Mouse (Mus musculus) layer of hippocampus, adult 2 months (tissue): ENCODE data around the gene Olfr160. TPM values are rescaled to one million over a fixed set of nuclear protein-coding genes. Genes with fewer than 3 reads are reported as not detected.

ENCODE experiments used
- DNase-seq, 2 experiments: peaks; one replicate each; pipeline ENCODE4 v3.0.0; 2022; ENCODE audit warnings: low spot score in 2 of 2
- H3K27ac ChIP-seq: fragments of 200-600 bp; 2 replicates; pipeline ENCODE4 v1.8.1; 2022
- H3K4me3 ChIP-seq: fragments of 200-600 bp; 2 replicates; pipeline ENCODE4 v1.8.1; 2022; ENCODE audit warnings: mild to moderate bottlenecking
- CTCF ChIP-seq: fragments of 200-600 bp; conservative IDR thresholded peaks from 2 replicates; pipeline ENCODE4 v1.8.1; 2022; ENCODE audit warnings: antibody characterized with exemption, mild to moderate bottlenecking, moderate library complexity
- long read RNA-seq, 2 experiments: library from polyadenylated mRNA; stranded (forward); transcript quantifications; one replicate each; pipeline ENCODE4 v2.0.0; 2021; ENCODE audit warnings: borderline mapping rate in 2 of 2
- total RNA-seq, 2 experiments: library from RNA; stranded (reverse); gene quantifications; 2 replicates each; pipeline ENCODE4 v1.2.3; 2021

Gene Olfr160
- total RNA-seq = not detected
- long read RNA-seq, experiment 1 = 0 reads
- long read RNA-seq, experiment 2 = 0 reads

GRCm38 (mm10) chr9:37716150-37716549, at the start of gene Olfr160:
Gene Olfr160, minus strand, starts transcription at chr9:37716250.
- Histone ChIP-seq H3K4me3 (no peak within 1 kb of the TSS), H3K27ac (no peak within 1 kb of the TSS)
- DNase-seq = no peak
- TF ChIP-seq CTCF = no peak

- Histone ChIP-seq H3K4me3 (no peak overlapping the region), H3K27ac (no peak overlapping the region)
- DNase-seq = no peak
- peak; percentile 54 for TF ChIP-seq CTCF
Observed at GRCm38 (mm10) chr9:37762541-37762940, 46.5 kb upstream of the Olfr160 start.

DNA sequence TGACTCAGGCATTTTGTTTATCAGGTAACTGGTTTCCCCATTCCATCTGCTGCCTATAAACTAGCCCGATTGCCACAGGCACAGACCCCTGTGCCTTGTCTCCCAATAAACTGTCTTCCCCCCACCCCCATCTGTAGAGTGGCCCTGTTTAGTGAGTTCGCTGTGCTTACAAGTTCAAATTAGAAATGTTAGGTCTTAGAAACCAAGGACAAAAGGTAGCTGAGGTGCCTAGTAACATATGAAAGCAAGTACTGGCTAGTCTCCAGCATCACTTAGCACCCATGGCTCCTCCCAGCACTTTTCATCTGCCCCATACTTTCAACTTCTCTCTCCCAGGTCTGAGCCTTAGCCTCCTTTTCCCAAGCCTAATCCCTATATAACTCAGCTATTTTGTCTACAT, 45.7 kb upstream of the Olfr160 start:
- DNase-seq = no peak
- Histone ChIP-seq H3K4me3 (no peak overlapping the region), H3K27ac (no peak overlapping the region)
- no peak for TF ChIP-seq CTCF

DNA sequence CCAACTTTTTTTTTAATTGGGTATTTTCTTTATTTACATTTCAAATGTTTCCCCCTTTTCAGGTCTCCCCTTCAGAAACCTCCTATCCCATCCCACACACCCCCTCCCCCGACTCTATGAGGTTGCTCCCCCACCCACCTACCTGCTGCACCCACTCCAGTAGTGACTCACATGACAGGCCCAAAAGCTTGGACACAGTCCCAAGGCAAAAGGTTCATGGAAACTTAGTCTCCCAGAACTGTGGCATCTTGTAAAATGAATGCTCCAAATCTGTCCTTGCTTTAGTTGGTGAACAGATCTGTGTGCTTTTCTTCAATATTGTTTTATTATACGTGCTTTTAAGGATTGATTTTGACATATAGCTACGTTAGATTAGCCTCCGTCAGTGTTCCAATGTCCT, 36.0 kb upstream of the Olfr160 start:
- no peak overlapping the region for H3K4me3 ChIP-seq
- DNase-seq = no peak
- no peak overlapping the region for H3K27ac ChIP-seq
- TF ChIP-seq CTCF = no peak

GRCm38 (mm10) chr9:37751467-37751866, 35.4 kb upstream of the Olfr160 start:
- Histone ChIP-seq H3K4me3 (no peak overlapping the region), H3K27ac (no peak overlapping the region)
- no peak for TF ChIP-seq CTCF
- DNase-seq = no peak

- no peak for DNase-seq
- Histone ChIP-seq H3K27ac (no peak overlapping the region), H3K4me3 (no peak overlapping the region)
- TF ChIP-seq CTCF = no peak
Observed at GRCm38 (mm10) chr9:37750319-37751075, 34.4 kb upstream of the Olfr160 start.

DNA sequence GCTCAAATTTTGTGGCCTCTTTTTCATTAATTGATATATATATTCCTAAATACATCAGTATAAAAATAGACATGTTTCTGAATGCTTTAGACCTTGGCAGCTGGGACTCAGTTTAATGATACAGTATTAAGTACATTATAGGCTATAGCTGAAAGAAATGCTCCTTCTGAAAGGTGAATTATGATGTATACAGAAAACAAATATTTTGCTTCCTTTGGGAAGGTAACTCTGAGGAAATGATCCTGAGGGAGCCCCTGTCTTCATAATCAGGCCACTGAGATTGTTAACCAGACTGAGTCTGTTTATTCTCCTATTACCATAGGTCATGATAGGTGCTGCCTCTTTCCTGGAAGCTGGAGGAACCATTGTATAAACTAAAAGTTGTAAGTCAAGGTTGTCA, 28.8 kb upstream of the Olfr160 start, which contains the start of gene Olfr874:
Gene Olfr874, plus strand, starts transcription at position 301 of the 400 bp plus-strand sequence.
- no peak within 1 kb of the TSS for H3K4me3 ChIP-seq
- TF ChIP-seq CTCF = no peak
- H3K27ac ChIP-seq = no peak within 1 kb of the TSS
- DNase-seq = no peak

DNA sequence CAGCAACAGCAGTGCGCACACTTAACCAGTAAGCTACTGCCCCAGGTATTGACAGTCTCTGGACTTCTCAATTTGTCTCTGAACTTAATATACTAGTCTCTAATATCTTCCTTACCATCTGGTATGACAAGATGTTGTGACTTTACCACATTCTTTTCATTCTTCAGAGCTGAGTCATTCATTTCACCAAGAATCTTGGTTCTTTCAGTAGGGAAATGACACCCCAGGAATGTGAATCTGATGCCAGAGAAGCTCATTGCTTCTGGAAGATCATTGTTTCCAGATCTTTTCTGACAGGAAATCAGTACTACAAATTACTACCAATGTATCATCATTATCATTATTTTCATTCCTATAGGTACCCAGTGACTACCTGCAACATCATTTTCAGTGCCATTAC, 18.3 kb upstream of the Olfr160 start:
- DNase-seq = no peak
- no peak overlapping the region for H3K27ac ChIP-seq
- no peak for TF ChIP-seq CTCF
- no peak overlapping the region for H3K4me3 ChIP-seq

GRCm38 (mm10) chr9:37689970-37690686, 25.9 kb downstream of the Olfr160 start:
- H3K27ac ChIP-seq = no peak overlapping the region
- TF ChIP-seq CTCF = peak; percentile 83
- H3K4me3 ChIP-seq = no peak overlapping the region
- peak in 1 of 2 experiments; percentile 24 for DNase-seq

DNA sequence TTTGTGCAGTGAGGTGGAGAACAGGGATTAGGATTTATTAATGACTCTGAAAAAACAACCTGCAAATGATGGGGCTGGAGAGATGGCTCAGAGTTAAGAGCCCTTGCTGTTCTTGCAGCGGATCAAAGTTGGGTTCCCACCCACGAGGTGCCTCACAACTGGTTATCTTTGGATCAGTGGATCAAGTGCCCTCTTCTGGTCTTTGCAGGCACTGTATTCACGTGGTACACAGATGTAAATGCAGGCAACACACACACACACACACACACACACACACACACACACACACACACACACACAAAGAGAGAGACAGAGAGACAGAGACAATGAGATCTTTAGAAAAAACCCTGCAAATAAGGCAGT, 28.1 kb downstream of the Olfr160 start:
- peak in 1 of 2 experiments; percentile 22 for DNase-seq
- Histone ChIP-seq H3K27ac (peak overlapping the region; percentile 87), H3K4me3 (no peak overlapping the region)
- peak; percentile 32; the same call in 1 of the 2 replicates for TF ChIP-seq CTCF

- no peak for TF ChIP-seq CTCF
- peak; percentile 49 to 65 for DNase-seq
- H3K27ac ChIP-seq = peak overlapping the region; percentile 87
- no peak overlapping the region for H3K4me3 ChIP-seq
Observed at GRCm38 (mm10) chr9:37687288-37687940, 28.6 kb downstream of the Olfr160 start.

DNA sequence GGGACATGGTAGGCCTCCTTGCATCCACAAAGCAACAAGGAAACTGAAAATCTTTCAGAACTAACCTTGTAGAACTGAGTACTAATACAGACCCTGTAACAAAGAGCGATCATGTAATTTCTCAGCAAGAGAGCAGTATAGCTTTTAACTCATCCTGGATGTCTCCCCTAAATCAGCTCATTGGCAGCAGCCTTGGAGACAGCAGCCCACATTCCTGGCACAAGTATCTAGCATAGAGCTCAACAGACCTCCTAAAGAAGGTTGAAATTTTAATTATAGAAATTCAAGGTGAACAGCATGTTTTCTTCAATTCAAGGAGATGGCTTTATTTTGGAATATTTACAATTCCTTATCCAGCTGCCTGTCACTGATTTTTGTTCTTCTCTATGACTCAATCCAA, 34.9 kb downstream of the Olfr160 start:
- TF ChIP-seq CTCF = no peak
- Histone ChIP-seq H3K4me3 (no peak overlapping the region), H3K27ac (peak overlapping the region; percentile 55)
- peak in 1 of 2 experiments; percentile 36 for DNase-seq

DNA sequence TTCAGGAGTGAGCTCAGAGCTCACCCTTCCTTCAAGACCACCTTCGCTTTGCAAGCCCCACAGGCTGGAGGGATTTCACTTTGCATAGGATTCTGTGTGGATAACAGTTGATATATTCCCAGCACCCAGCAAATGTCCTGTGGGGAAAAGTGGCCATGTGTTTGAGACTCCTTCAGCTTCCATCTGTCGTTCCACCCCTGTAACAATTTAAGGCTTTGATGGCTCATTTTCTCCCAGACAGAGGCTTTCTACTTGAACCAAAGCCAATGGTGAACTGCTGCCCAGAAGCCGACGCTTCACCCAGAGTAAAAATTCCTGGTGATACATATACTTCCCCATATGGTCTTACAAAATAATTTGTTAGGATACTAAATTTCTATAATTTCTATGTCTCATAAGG, 40.8 kb downstream of the Olfr160 start:
- Histone ChIP-seq H3K4me3 (no peak overlapping the region), H3K27ac (no peak overlapping the region)
- DNase-seq = peak; percentile 21 to 28
- TF ChIP-seq CTCF = no peak

DNA sequence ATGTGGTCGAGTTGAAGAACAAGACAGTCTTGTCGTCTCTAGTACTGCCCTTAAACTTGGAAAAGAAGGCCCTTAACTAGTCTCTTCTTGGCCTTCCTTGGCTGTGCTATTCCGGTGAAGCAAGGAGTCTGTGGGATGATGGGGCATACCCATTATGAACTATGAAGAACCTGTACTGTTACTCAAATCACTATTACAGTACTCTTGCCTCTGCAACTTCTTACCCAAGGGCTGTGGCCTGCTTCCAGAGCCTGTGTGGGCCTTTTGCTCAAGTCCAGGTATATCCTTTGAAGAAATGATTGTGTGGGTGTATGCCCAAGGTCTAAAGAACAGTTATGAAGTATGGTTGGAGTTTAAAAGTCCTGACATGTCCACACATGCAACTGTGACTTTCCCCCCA, 45.8 kb downstream of the Olfr160 start:
- H3K4me3 ChIP-seq = no peak overlapping the region
- DNase-seq = no peak
- no peak overlapping the region for H3K27ac ChIP-seq
- TF ChIP-seq CTCF = no peak
